Mouse (Mus musculus) neural tube, embryonic 15.5 days (tissue): Measurements from ENCODE around the gene Lrp5. TPM values are rescaled to one million over a fixed set of nuclear protein-coding genes. Genes with fewer than 3 reads are reported as not detected.

Experiments used
- ATAC-seq: fragments of 200-750 bp; cut with Nextera tagmentation; 2 replicates; pipeline ENCODE4 v1.8.0; 2017; ENCODE audit warnings: mild to moderate bottlenecking, moderate TSS enrichment, moderate library complexity; ENCODE audit not compliant: low FRiP score
- H3K27ac ChIP-seq: fragments of 300-500 bp; sonication (generic); replicated peaks from 2 replicates; pipeline ENCODE4 v1.5.1; 2015; ENCODE audit warnings: mild to moderate bottlenecking, inconsistent platforms
- H3K27me3 ChIP-seq: fragments of 300-500 bp; sonication (generic); replicated peaks from 2 replicates; pipeline ENCODE4 v1.6.1; 2015; ENCODE audit warnings: inconsistent platforms
- H3K36me3 ChIP-seq: fragments of 300-500 bp; sonication (generic); 2 replicates; pipeline ENCODE4 v1.6.1; 2015; ENCODE audit warnings: inconsistent platforms
- H3K4me1 ChIP-seq: fragments of 300-500 bp; sonication (generic); 2 replicates; pipeline ENCODE4 v1.6.1; 2015; ENCODE audit warnings: inconsistent platforms
- H3K4me2 ChIP-seq: fragments of 300-500 bp; sonication (generic); 2 replicates; pipeline ENCODE4 v1.6.1; 2015; ENCODE audit warnings: inconsistent platforms, mild to moderate bottlenecking, moderate library complexity
- H3K4me3 ChIP-seq: fragments of 300-500 bp; sonication (generic); replicated peaks from 2 replicates; pipeline ENCODE4 v1.5.1; 2015; ENCODE audit warnings: mild to moderate bottlenecking, inconsistent platforms
- H3K9ac ChIP-seq: fragments of 300-500 bp; sonication (generic); replicated peaks from 2 replicates; pipeline ENCODE4 v1.6.1; 2015; ENCODE audit warnings: mild to moderate bottlenecking, inconsistent platforms
- H3K9me3 ChIP-seq: fragments of 300-500 bp; sonication (generic); replicated peaks from 2 replicates; pipeline ENCODE4 v1.6.1; 2016; ENCODE audit warnings: inconsistent platforms
- WGBS: fragments of 180-500 bp; shearing (Covaris S2); methylation state at CpG from one replicate; pipeline ENCODE4 v1.1.7; 2015; ENCODE audit warnings: mixed read lengths; 5-methylcytosine and 5-hydroxymethylcytosine counted together
- polyA plus RNA-seq: library from polyadenylated mRNA; unstranded; fragments of >200 nt; fragmentation: Nextera tagmentation; extraction: Ambion mirVana; gene quantifications from 2 replicates; pipeline ENCODE4 v1.2.1, GENCODE M21; 2015

Lrp5 gene
- 1.2 and 2.1 TPM in 2 replicates for polyA plus RNA-seq

DNA sequence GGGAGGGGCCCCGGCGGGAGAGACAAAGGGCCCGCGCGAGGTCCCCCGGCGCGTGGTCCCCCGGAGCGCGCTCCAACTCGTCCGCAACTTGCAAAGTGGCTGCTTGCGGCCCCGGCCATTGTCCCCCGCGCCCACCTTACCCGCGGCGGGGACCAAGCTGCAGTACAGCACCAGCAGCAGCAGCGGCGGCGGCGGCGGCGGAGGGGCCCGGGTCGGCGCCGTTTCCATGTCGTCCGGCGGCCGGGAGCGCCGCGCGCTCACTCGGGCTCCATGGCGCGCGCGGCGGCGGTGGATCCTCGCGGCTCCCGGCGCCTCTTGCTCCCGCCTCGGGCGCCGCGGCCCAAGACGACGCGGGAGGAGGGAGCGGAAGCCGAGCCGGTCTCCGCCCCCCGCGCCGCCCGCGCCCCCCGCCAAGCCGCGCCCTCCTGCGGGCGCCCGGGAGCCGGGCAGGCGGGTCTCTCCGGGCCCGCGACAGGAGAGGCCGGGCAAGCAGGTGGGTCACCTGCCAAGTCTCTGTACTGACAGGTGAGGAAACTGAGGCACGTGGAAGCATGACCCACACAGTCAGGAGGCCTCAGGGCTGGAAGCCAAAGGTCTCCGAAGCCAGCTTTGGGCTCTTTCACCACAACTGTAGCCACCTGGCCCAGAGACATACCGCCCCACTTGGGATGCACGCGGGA is at the start of gene Lrp5:
Lrp5 (minus strand) TSS at position 350 of the 680 bp plus-strand sequence.
- ATAC-seq, result peak; percentile 40; the same call in 1 of the 2 replicates
- H3K27ac ChIP-seq, result peak within 1 kb of the TSS; percentile 42
- under 1% methylated on average over 54 of the region's 83 CpGs for WGBS

DNA sequence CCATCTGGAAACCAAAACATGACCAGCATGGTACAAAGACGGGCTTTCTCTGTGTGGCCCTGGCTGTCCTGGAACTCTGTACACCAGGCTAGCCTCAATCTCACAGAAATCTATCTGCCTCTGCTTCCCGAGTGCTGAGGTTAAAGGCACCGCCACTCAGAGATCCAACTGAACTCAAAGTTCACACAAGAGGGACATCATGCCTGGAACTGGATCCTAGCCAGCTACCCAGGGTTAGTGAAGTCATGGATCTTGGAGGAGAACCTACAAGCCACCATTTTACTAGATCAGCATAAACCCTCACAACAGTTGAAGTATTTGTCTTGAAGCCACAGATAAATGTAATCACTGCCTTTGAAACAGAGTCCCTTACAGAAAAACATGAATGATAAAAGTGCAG is 49.6 kb upstream of the Lrp5 start:
- H3K27ac ChIP-seq, result no peak overlapping the region
- whole genome bisulfite sequencing, result 90% methylated on average over 3 of the region's 3 CpGs
- no peaks in the 10 kb centered on the region for H3K9me3 ChIP-seq
- H3K4me2 ChIP-seq, result no peak overlapping the region
- ATAC-seq, result no peak
- H3K4me3 ChIP-seq, result no peak overlapping the region
- H3K27me3 ChIP-seq, result no peaks in the 10 kb centered on the region
- peaks cover 1% of the 10 kb centered on the region; the same call in 1 of the 2 replicates for H3K4me1 ChIP-seq
- no peaks in the 10 kb centered on the region for H3K36me3 ChIP-seq
- H3K9ac ChIP-seq, result no peak overlapping the region

More for the DNA sequence above, at the start of gene Lrp5:
- Histone ChIP-seq H3K4me3 (peak within 1 kb of the TSS; percentile 85), H3K4me1 (peaks cover 31% of the 10 kb centered on the region), H3K4me2 (peak within 1 kb of the TSS; percentile 99), H3K9ac (peak within 1 kb of the TSS; percentile 84), H3K9me3 (no peaks in the 10 kb centered on the region), H3K36me3 (no peaks in the 10 kb centered on the region), H3K27me3 (peaks cover 22% of the 10 kb centered on the region)

DNA sequence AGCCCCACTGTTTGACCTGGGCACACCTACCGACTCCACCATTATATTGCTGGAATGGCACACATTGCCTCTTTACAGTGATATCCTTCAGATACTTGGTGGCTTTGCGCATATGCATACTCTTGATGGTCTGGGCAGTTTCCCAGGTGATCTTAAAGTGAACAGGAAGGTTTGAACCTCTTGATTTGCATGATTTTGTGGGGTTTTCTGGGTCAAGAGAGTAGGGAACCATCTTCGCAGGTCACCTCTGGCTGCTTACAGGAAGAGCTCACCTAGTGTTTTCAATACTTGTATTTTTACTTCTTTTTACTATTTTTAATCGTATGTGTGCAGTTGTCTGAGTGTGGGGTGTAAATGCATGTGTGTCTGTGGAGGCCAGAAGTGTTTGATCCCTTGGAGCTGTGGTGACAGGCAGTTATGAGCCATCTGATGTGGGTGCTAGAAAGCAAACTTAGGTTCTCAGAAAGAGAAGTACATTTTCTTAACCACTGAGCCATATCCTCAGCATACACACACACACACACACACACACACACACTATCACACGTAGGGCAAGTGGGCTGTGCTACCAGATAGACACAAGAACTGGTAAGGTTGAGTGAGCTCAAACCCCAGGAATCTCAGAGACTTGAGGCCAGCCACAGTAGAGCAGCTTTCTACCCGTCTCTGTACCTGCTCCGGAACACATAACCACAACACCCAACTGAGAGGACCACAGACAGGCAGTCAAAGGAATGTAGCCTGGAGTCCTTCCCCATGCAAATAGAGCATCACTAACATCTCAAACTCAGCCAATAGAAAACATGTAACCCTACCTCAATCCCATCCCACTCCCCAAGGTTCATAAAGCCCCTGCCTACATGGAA is 44.6 kb upstream of the Lrp5 start:
- H3K9me3 ChIP-seq, result no peaks in the 10 kb centered on the region
- no peaks in the 10 kb centered on the region for H3K36me3 ChIP-seq
- 88% methylated on average over 7 of the region's 7 CpGs for WGBS
- H3K27ac ChIP-seq, result no peak overlapping the region
- H3K4me3 ChIP-seq, result no peak overlapping the region
- no peak overlapping the region for H3K4me2 ChIP-seq
- H3K27me3 ChIP-seq, result no peaks in the 10 kb centered on the region
- H3K9ac ChIP-seq, result no peak overlapping the region
- no peak for ATAC-seq
- H3K4me1 ChIP-seq, result no peaks in the 10 kb centered on the region

GRCm38 (mm10) chr19:3728901-3729300 is 42.5 kb upstream of the Lrp5 start:
- ATAC-seq, result no peak
- H3K27ac ChIP-seq, result no peak overlapping the region
- no peaks in the 10 kb centered on the region for H3K4me1 ChIP-seq
- H3K36me3 ChIP-seq, result no peaks in the 10 kb centered on the region
- H3K27me3 ChIP-seq, result no peaks in the 10 kb centered on the region
- H3K9ac ChIP-seq, result no peak overlapping the region
- no peak overlapping the region for H3K4me3 ChIP-seq
- no peaks in the 10 kb centered on the region for H3K9me3 ChIP-seq
- H3K4me2 ChIP-seq, result no peak overlapping the region
- WGBS, result 73% methylated on average over 2 of the region's 2 CpGs

GRCm38 (mm10) chr19:3724779-3725178 is 38.4 kb upstream of the Lrp5 start:
- no peaks in the 10 kb centered on the region for H3K4me1 ChIP-seq
- no peak overlapping the region for H3K4me2 ChIP-seq
- no peaks in the 10 kb centered on the region for H3K27me3 ChIP-seq
- H3K36me3 ChIP-seq, result no peaks in the 10 kb centered on the region
- WGBS, result 11% methylated on average over 1 of the region's 1 CpGs
- no peak overlapping the region for H3K4me3 ChIP-seq
- H3K9me3 ChIP-seq, result no peaks in the 10 kb centered on the region
- H3K27ac ChIP-seq, result no peak overlapping the region
- ATAC-seq, result no peak
- no peak overlapping the region for H3K9ac ChIP-seq

- ATAC-seq, result no peak
- WGBS, result 83% methylated on average over 4 of the region's 4 CpGs
- H3K27ac ChIP-seq, result no peak overlapping the region
These were observed 37.5 kb upstream of the Lrp5 start for GRCm38 (mm10) chr19:3723904-3724303.

GRCm38 (mm10) chr19:3723170-3723569 is 36.8 kb upstream of the Lrp5 start:
- no peak for ATAC-seq
- H3K9me3 ChIP-seq, result no peaks in the 10 kb centered on the region
- no peak overlapping the region for H3K4me2 ChIP-seq
- H3K4me3 ChIP-seq, result no peak overlapping the region
- no peak overlapping the region for H3K27ac ChIP-seq
- no peaks in the 10 kb centered on the region for H3K27me3 ChIP-seq
- H3K9ac ChIP-seq, result no peak overlapping the region
- H3K36me3 ChIP-seq, result no peaks in the 10 kb centered on the region
- WGBS, result 96% methylated on average over 9 of the region's 9 CpGs
- peaks cover 10% of the 10 kb centered on the region for H3K4me1 ChIP-seq

More at GRCm38 (mm10) chr19:3723904-3724303, 37.5 kb upstream of the Lrp5 start:
- Histone ChIP-seq H3K4me1 (peaks cover 7% of the 10 kb centered on the region), H3K36me3 (no peaks in the 10 kb centered on the region), H3K4me2 (no peak overlapping the region), H3K4me3 (no peak overlapping the region), H3K27me3 (no peaks in the 10 kb centered on the region), H3K9me3 (no peaks in the 10 kb centered on the region), H3K9ac (no peak overlapping the region)

DNA sequence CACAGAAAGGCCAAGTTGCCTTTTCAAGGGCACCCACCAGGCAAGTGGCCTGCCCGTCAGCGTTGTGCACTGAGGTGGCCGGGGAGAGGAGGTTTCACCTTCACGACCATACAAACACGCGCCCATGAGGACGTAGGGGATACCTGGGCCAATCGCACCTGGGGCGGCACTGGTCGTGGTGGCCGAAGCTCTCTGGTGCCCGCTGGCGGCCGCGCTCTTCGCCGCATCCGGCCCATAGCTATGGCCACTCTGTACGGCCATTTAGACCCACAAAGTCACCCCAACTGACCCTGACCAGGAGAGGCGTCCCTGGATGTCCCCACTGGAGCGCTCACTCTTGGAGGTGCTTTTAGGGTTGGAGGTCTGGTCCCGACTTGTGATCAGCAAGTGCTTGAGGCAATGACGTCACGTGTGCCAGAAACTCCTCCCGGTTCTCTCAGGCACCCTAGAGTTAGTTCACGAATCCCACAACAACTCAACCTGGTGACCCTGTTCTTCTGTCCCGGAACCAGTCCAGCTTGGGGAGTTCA is 33.1 kb upstream of the Lrp5 start:
- peak; percentile 36 for ATAC-seq
- Histone ChIP-seq H3K4me2 (peak overlapping the region; percentile 85), H3K9ac (peak overlapping the region; percentile 28), H3K27ac (no peak overlapping the region), H3K4me1 (peaks cover 10% of the 10 kb centered on the region), H3K27me3 (no peaks in the 10 kb centered on the region), H3K4me3 (peak overlapping the region; percentile 39), H3K9me3 (no peaks in the 10 kb centered on the region), H3K36me3 (peaks cover 30% of the 10 kb centered on the region)
- WGBS, result 4% methylated on average over 27 of the region's 27 CpGs

DNA sequence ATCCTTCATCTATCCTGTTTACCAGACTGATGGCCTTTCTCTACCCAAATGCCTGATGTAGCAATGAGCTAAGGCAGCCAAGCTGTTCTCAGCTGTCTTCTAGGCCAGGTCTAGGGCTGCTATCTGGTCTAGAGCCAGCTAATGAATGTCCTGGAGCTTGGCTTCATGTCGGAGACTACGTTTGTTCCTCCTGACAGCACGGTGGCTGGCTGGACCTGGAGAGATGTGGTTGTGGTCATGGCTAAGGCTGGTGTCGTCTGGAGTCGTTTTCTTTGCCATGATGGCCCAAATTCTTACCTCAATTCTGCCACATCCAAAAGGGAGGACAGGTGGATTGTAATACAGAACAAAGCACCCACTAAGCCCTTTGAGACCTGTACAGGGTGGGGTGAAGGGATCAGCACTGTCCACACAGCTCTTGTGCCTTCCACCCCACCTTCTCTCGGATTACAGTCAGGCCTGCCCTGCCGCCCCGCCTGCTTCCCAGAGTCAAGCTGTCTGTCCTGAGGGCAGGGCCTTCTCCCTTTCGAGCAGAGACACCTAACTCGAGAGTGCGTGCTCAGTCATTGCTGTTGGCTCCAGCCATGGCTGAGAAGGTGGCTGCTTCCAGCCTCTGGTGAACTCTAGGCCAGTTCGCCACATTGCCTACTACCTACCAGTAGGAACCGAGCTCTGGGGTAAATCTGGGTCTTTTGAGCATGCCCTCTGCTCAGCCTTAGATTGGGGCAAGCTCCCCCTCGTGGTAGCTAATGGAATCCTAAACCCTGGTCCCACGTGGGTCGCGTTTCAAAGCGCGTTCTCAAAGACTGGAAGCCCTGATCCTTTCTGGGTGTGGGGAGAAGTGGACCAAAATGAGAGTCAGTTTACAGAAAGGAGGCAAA is 32.4 kb upstream of the Lrp5 start:
- H3K4me2 ChIP-seq, result peak overlapping the region; percentile 85
- H3K36me3 ChIP-seq, result peaks cover 32% of the 10 kb centered on the region
- no peaks in the 10 kb centered on the region for H3K9me3 ChIP-seq
- no peaks in the 10 kb centered on the region for H3K27me3 ChIP-seq
- peak overlapping the region; percentile 39 for H3K4me3 ChIP-seq
- WGBS, result 39% methylated on average over 19 of the region's 19 CpGs
- peak; percentile 62; the same call in 1 of the 2 replicates for ATAC-seq
- no peak overlapping the region for H3K27ac ChIP-seq
- peak overlapping the region; percentile 28; the same call in 1 of the 2 replicates for H3K9ac ChIP-seq
- peaks cover 10% of the 10 kb centered on the region for H3K4me1 ChIP-seq

DNA sequence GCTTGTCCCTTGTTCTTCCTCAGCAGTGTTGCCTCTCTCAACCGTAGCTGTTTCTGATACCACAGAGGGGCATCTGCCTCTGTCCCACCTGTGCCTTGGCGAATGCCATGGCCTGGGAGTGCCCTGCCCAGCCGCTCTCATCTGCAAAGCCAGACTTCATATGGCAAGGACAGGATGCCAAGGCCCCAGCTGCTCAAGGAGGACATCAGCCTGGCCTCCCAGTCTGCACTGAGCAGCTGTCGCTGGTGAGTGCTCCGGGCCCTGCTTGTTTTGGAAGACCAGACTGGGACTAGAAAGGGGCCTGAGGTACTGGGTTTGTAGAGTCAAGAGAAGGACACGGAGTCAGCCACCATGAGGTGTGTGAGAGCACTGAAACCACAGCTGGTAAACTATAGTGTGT is 28.0 kb upstream of the Lrp5 start:
- no peak overlapping the region for H3K27ac ChIP-seq
- H3K9ac ChIP-seq, result no peak overlapping the region
- no peak for ATAC-seq
- peaks cover 15% of the 10 kb centered on the region for H3K4me1 ChIP-seq
- peaks cover 36% of the 10 kb centered on the region for H3K36me3 ChIP-seq
- H3K27me3 ChIP-seq, result no peaks in the 10 kb centered on the region
- H3K9me3 ChIP-seq, result no peaks in the 10 kb centered on the region
- no peak overlapping the region for H3K4me3 ChIP-seq
- H3K4me2 ChIP-seq, result no peak overlapping the region
- WGBS, result 88% methylated on average over 6 of the region's 6 CpGs

DNA sequence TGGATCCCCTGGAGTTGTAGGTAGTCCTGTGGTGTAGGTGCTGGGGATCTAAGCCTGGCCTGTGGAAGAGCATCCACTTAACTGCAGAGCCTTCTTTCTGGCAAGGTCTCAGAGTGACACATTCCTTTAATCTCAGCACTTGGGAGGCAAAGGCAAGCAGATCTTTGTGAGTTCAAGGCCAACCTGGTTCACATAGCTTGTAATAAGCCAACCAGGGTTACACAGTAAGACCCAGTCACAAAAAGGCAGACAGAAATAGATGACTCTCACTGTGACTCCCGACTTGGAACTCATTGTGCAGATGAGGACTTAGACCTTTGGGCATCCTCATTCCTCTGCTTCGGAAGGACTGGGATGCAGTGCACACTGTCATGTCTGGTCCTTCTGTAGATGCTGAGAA is 24.1 kb upstream of the Lrp5 start:
- WGBS, result 92% methylated on average over 2 of the region's 2 CpGs
- Histone ChIP-seq H3K9me3 (no peaks in the 10 kb centered on the region), H3K27ac (no peak overlapping the region), H3K4me3 (no peak overlapping the region), H3K27me3 (no peaks in the 10 kb centered on the region), H3K4me2 (no peak overlapping the region), H3K36me3 (peaks cover 10% of the 10 kb centered on the region), H3K4me1 (peaks cover 22% of the 10 kb centered on the region), H3K9ac (no peak overlapping the region)
- ATAC-seq, result no peak
